Mouse (Mus musculus): ENCODE data around the gene Ugt1a8. TPM values are rescaled to one million over a fixed set of nuclear protein-coding genes. Genes with fewer than 3 reads are reported as not detected.

Gene Ugt1a8
- total and polyA plus RNA-seq, 3 experiments: not detected

GRCm38 (mm10) chr1:88136646-88137045 is 49.0 kb downstream of the Ugt1a8 start:
- Histone ChIP-seq H3K27ac (ENCODE audit: control insufficient read depth, low read depth, low read length) (no peak overlapping the region), H3K4me1 (ENCODE audit: control insufficient read depth in 1 of 2, insufficient read depth in 2 of 2, low read length in 2 of 2) (no peaks in the 10 kb centered on the region), H3K36me3 (ENCODE audit: control insufficient read depth in 1 of 2, insufficient read depth in 2 of 2, low read length in 2 of 2) (no peaks in the 10 kb centered on the region), H3K27me3 (ENCODE audit: control insufficient read depth in 1 of 2, insufficient read depth in 2 of 2, low read length in 2 of 2) (no peaks in the 10 kb centered on the region), H3K79me2 (ENCODE audit: control insufficient read depth, insufficient read depth, low read length, poor library complexity) (no peaks in the 10 kb centered on the region), H3K4me3 (ENCODE audit: control insufficient read depth in 1 of 2, insufficient read depth in 1 of 2, low read depth in 2 of 2, low read length in 2 of 2) (no peak overlapping the region), H3K9me3 (replicated peaks; ENCODE audit: insufficient read depth, low read length) (no peaks in the 10 kb centered on the region), H3K9ac (ENCODE audit: control insufficient read depth, low read depth, low read length, poor library complexity, severe bottlenecking) (no peak overlapping the region)
- no peak for DNase-seq (ENCODE audit: low read depth, low spot score)
- TF ChIP-seq EP300 (IDR thresholded peaks at IDR 0.05; ENCODE audit: low read depth in 1 of 2, low read length in 2 of 2): no peak
- TF ChIP-seq ZC3H11A (IDR thresholded peaks at IDR 0.05; ENCODE audit: low read depth, low read length): no peak
- no peak for TF ChIP-seq USF1 (IDR thresholded peaks at IDR 0.05; ENCODE audit: low read depth, low read length)
- TF ChIP-seq MXI1 (IDR thresholded peaks at IDR 0.05; ENCODE audit: low read depth, low read length): no peak
- TF ChIP-seq KAT2A (conservative IDR thresholded peaks at IDR 0.05; ENCODE audit: low read depth, low read length): no peak
- TF ChIP-seq CHD1 (IDR thresholded peaks at IDR 0.05; ENCODE audit: low read depth, low read length): no peak
- no peak for TF ChIP-seq ZNF384 (IDR thresholded peaks at IDR 0.05; ENCODE audit: low read depth, low read length)
- no peak for TF ChIP-seq E2F4 (IDR thresholded peaks at IDR 0.05; ENCODE audit: borderline replicate concordance, low read depth, low read length)
- no peak for TF ChIP-seq BHLHE40 (IDR thresholded peaks at IDR 0.05; ENCODE audit: borderline replicate concordance, low read depth, low read length)
- no peak for TF ChIP-seq USF2 (IDR thresholded peaks at IDR 0.05; ENCODE audit: borderline replicate concordance in 1 of 2, insufficient read depth in 1 of 2, low read depth in 1 of 2, low read length in 2 of 2)

DNA sequence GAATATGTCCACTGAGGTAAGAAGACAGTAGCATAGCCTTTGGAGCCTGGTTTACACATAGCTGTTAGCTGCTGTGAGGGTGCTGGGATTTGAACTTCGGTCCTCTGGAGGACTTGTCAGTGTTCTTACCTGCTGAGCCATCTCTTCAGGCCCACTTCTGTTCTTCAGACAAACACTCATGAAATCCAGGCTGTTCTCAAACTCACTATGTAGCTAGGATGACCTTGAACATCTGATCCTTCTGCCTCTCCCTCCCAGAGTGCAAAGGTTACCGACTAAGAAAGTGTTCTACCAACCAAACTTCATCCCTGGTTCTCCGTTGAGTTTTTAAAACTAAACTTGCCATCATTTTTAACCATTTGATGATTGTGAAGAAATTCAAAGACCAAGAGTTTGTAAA is 49.7 kb downstream of the Ugt1a8 start:
- H3K9me3 ChIP-seq (replicated peaks; ENCODE audit: insufficient read depth, low read length): no peaks in the 10 kb centered on the region
- TF ChIP-seq MAZ (IDR thresholded peaks at IDR 0.05; ENCODE audit: low read depth, low read length): no peak
- no peak for TF ChIP-seq MEF2A (IDR thresholded peaks at IDR 0.05; ENCODE audit: extremely low read depth, insufficient replicate concordance, low read depth, low read length, poor library complexity, severe bottlenecking)
- TF ChIP-seq ZMIZ1 (IDR thresholded peaks at IDR 0.05; ENCODE audit: low read depth, low read length): no peak
- TF ChIP-seq GABPA (IDR thresholded peaks at IDR 0.05; ENCODE audit: low read depth, low read length): no peak
- TF ChIP-seq KAT2A (conservative IDR thresholded peaks at IDR 0.05; ENCODE audit: low read depth, low read length): no peak
- no peak for TF ChIP-seq NRF1 (IDR thresholded peaks at IDR 0.05; ENCODE audit: insufficient read depth, low read depth, low read length, poor library complexity, severe bottlenecking)
- no peak for TF ChIP-seq MYC (IDR thresholded peaks at IDR 0.05; ENCODE audit: low read depth, low read length)
- no peak for TF ChIP-seq ZKSCAN1 (IDR thresholded peaks at IDR 0.05; ENCODE audit: low read depth, low read length)
- no peak for TF ChIP-seq E2F4 (IDR thresholded peaks at IDR 0.05; ENCODE audit: borderline replicate concordance, low read depth, low read length)
- TF ChIP-seq HCFC1 (IDR thresholded peaks at IDR 0.05; ENCODE audit: low read depth, low read length): no peak
- TF ChIP-seq RAD21 (IDR thresholded peaks at IDR 0.05; ENCODE audit: low read depth, low read length): no peak
- TF ChIP-seq TCF12 (IDR thresholded peaks at IDR 0.05; ENCODE audit: low read depth, low read length): no peak
- no peak for TF ChIP-seq NELFE (IDR thresholded peaks at IDR 0.05; ENCODE audit: low read depth, low read length)
- no peak for TF ChIP-seq POLR2AphosphoS2 (IDR thresholded peaks at IDR 0.05; ENCODE audit: low read length)
- no peak for TF ChIP-seq SMC3 (IDR thresholded peaks at IDR 0.05; ENCODE audit: low read depth, low read length)
- no peak for TF ChIP-seq EP300 (IDR thresholded peaks at IDR 0.05; ENCODE audit: low read depth in 1 of 2, low read length in 2 of 2)
- TF ChIP-seq ZNF384 (IDR thresholded peaks at IDR 0.05; ENCODE audit: low read depth, low read length): no peak
- no peak for TF ChIP-seq MAFK (IDR thresholded peaks at IDR 0.05; ENCODE audit: borderline replicate concordance, low read depth, low read length)
- TF ChIP-seq TAL1 (IDR thresholded peaks at IDR 0.05; ENCODE audit: low read length): no peak
- H3K4me3 ChIP-seq (ENCODE audit: control insufficient read depth in 1 of 2, insufficient read depth in 1 of 2, low read depth in 2 of 2, low read length in 2 of 2): no peak overlapping the region
- H3K79me2 ChIP-seq (ENCODE audit: control insufficient read depth, insufficient read depth, low read length, poor library complexity): no peaks in the 10 kb centered on the region
- no peaks in the 10 kb centered on the region for H3K27me3 ChIP-seq (ENCODE audit: control insufficient read depth in 1 of 2, insufficient read depth in 2 of 2, low read length in 2 of 2)
- no peak overlapping the region for H3K9ac ChIP-seq (ENCODE audit: control insufficient read depth, low read depth, low read length, poor library complexity, severe bottlenecking)
- H3K4me1 ChIP-seq (ENCODE audit: control insufficient read depth in 1 of 2, insufficient read depth in 2 of 2, low read length in 2 of 2): no peaks in the 10 kb centered on the region
- no peaks in the 10 kb centered on the region for H3K36me3 ChIP-seq (ENCODE audit: control insufficient read depth in 1 of 2, insufficient read depth in 2 of 2, low read length in 2 of 2)
- H3K27ac ChIP-seq (ENCODE audit: control insufficient read depth, low read depth, low read length): no peak overlapping the region
- no peak for DNase-seq (ENCODE audit: low read depth, low spot score)

Measured in MEL (cell line).